Mouse (Mus musculus) layer of hippocampus, postnatal 25 days (tissue): ENCODE results near the gene Rundc3b. TPM values are rescaled to one million over a fixed set of nuclear protein-coding genes. Genes with fewer than 3 reads are reported as not detected.

ENCODE experiments used
- DNase-seq, 2 experiments: peaks; one replicate each; pipeline ENCODE4 v3.0.0; 2022; ENCODE audit warnings: mixed read lengths in 2 of 2, low spot score in 1 of 2; ENCODE audit errors: extremely low spot score in 1 of 2
- total RNA-seq, 2 experiments: library from RNA; stranded (reverse); gene quantifications; 2 replicates each; pipeline ENCODE4 v1.2.3; 2021

The Rundc3b gene
- 10 to 100 TPM; 30.6 to 30.8 TPM for total RNA-seq

DNA sequence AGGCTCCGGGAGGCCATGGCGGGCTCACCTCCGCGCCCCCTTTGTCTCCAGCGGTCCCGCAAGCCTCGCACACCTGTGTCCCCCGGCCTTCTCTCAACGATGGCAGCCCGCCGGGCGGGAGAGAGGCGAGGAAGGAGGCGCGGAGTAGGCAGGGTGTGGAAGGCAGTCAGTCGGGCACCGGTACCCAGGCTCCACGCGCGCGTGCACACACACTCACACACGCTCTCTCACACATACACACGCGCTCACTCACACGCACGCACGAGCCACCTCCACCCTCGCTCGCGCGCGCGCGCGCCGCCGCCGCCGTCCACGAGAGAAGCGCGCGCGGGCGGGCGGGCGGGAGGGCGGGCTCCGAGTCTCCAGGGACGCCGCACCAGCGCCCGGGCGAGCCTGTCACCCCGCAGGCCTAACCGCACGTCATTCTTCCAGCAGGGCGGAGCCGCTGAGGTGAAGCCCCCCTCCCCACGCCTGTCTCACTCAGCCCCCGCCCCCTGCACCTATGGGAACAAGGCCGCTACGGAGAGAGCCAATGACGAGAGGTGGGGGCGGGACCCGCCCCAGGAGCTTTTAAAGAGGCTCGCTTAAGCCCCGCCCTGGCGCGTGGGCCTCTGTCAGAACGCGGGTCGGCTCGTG is at the start of gene Rundc3b:
Rundc3b (minus strand) TSS at position 357 of the 636 bp plus-strand sequence.
- peak; percentile 75 for DNase-seq

GRCm38 (mm10) chr5:8669606-8670005 is 46.9 kb upstream of the Rundc3b start:
- no peak for DNase-seq

GRCm38 (mm10) chr5:8667758-8668474 is 45.2 kb upstream of the Rundc3b start:
- DNase-seq = no peak

GRCm38 (mm10) chr5:8664678-8665077 is 41.9 kb upstream of the Rundc3b start:
- no peak for DNase-seq

DNA sequence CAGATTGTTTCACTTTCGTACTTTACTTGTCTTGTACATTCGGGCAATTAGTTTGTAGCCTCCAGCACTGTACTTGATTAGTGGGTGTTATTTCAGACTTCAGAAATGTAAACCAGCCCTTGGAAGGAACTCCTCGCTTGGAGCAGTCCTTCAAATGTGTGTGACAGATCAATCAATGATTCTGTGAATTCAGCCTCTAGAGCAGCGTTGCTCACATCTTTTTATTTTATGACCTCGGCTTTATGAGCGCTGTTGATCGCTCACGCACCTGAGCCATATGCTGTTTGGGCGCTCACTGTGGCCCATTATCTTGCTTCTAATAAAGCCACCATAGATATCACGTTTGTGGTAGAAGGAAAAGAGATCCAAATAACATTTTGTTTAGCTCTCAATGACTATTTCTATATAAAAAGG is 38.0 kb upstream of the Rundc3b start:
- DNase-seq = no peak

DNA sequence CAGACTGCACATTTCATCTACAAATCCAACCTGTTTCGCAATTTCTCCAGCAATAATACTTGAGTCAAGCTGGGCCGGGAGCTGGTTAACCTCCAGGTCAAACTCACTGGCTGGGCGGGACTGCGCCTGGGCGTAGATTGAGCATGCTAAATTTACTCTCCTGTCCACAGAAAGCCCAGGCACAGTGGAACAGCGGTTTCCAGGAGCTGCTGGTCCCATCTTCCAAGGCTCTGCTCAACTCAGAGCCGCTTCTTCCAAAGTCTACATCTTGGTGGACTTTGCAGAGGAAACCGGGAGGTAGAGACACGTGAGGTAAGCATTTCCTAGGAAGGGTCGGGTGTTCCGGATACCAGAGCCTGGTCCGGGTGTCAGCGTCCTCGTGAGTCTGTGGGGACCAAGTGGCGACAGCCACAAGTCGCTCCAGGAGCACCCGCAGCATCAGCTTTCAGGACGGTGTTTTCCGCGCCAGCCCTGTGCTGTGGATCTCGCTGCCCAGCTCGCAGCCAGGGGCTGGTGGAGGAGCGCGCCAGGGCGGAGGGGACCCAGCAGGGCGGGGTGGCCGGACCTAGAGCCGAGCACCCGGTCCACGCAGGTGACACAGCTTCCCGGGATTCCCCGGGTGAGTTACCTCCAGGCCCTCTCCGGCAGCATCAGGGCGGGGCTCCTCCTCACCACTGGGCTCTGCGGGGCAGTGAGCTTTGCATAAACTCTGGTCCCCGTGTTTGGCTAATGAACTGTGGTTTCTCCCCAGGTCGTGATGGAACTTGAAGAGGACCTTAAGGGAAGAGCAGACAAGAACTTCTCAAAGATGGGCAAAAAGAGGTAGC is 37.4 kb upstream of the Rundc3b start, which contains the start of gene Abcb1a:
Abcb1a (plus strand) TSS at position 167 of the 827 bp plus-strand sequence.
- DNase-seq = peak; percentile 4 to 6

DNA sequence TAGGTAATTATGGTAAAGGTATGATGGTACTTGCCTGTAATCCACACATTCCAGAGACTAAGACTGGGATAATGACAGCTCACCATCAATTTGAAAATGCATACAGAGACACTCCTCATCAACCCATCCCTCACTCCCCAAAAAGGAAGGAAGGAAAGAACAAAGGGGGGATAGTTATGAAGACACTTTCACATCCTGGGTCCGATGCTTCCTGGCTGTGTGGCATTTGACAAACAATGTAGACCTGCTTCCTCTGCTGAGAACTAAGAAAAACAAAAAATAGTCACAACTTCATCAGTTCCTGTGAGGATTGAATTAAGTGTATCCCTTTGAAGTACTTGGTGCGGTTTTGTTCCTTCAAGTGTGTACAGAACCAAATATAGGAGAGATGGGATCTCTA is 29.3 kb upstream of the Rundc3b start:
- no peak for DNase-seq

DNA sequence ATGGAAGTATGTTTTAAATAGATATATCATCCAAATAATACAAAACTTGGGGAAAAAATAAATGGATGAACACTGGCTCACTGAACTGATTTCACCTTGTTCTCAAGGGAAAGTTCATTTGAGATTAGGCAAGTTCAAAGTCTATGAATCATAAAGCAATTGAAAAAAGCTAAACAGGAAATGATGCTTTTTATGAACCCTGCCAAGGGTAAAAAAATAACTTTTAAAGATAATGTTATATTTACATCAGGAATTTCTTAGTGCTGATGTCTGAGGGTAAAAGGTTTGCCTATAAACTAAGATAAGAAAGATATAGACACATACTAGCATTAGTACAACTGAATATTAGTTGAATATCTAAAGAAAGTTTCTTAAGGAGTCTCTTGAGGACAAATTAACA is 26.0 kb upstream of the Rundc3b start:
- no peak for DNase-seq

DNA sequence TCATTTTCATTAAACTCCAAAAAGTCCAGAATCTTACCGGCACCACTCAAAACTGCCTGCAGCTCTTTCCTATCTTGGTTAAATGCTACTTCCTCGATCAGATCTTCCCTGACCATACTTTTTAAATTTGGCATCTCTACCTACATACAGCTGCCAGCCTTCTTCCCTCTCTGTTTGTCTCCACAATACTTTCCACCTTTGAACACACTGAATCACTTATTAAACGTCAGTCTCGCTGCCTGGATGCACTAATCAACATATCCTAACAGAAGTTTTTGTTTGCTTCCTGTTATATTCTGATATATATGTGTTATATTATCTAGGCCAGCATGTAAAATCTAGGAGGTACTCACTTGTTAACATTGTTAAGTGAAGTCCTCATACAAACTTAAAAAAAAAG is 25.5 kb upstream of the Rundc3b start:
- no peak for DNase-seq

- no peak for DNase-seq
Measured at GRCm38 (mm10) chr5:8634489-8634975, 11.8 kb upstream of the Rundc3b start.

DNA sequence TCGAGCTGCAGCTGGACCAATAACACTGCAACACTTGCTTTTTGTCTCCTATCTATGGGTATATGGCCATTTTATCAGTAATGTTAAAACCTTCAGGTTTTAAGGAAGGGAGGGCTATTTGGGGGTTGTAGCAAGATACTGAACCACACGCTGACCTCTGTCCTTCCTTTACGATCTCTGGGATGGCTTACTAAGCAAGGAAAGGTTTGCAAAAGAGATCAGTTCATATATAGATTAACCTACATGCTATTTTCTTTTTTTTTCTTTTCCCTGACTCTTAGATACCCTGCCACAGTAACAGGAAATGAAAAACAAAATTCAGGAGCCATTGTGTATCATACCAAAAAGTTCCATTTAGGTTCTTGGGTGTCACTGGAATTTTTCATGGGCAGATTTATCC is 10.1 kb upstream of the Rundc3b start:
- no peak for DNase-seq

DNA sequence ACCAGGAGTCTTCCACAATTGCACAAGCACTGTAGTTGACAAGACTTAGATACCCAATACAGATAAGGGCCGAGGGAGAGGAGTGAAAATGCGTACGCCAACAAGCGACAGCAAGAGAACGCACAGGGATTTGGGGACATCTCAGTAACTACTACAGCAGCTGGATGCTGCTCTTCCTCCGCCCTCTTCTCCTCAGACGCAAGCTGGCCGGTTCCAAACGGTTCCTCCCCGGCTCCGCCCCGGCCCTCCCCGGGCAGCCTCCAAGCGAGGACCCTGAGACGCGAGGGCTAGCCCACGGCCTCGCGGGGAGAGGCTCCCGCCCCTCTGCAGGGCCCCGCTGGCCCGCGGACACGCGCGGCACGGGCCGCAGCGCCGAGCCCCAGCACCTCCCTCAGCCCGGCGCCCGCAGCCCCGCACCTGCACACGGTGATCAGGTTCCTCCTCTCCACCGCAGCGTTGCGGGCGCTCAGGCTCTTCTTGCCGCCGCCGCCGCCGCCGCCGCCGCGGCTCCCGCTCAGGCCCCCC is 619 bp downstream of the Rundc3b start:
- peak; percentile 35 to 68 for DNase-seq

GRCm38 (mm10) chr5:8571118-8571517 is 51.6 kb downstream of the Rundc3b start:
- no peak for DNase-seq

DNA sequence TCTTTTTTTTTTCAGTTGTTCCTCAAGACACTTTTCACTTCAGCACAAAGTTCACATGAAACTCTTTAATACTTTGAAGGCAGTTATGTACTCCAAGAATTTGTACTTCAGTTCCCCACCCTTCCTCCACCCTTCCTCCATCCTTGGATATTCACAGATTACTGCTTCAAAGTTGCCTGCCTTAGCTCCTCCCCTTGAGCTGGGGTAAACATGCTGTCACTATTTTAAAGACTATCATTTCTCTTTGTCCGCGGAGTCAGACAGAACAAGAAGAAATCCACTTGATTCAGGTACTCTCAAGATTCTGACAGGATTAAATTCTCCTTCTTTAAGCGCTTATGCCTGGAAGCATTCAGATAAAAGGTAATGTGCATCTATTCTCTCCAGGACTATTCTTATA is 55.9 kb downstream of the Rundc3b start:
- DNase-seq = no peak

GRCm38 (mm10) chr5:8544512-8544911 is 78.2 kb downstream of the Rundc3b start:
- DNase-seq = no peak

- DNase-seq = no peak
Measured at GRCm38 (mm10) chr5:8542631-8543207, 80.0 kb downstream of the Rundc3b start.

DNA sequence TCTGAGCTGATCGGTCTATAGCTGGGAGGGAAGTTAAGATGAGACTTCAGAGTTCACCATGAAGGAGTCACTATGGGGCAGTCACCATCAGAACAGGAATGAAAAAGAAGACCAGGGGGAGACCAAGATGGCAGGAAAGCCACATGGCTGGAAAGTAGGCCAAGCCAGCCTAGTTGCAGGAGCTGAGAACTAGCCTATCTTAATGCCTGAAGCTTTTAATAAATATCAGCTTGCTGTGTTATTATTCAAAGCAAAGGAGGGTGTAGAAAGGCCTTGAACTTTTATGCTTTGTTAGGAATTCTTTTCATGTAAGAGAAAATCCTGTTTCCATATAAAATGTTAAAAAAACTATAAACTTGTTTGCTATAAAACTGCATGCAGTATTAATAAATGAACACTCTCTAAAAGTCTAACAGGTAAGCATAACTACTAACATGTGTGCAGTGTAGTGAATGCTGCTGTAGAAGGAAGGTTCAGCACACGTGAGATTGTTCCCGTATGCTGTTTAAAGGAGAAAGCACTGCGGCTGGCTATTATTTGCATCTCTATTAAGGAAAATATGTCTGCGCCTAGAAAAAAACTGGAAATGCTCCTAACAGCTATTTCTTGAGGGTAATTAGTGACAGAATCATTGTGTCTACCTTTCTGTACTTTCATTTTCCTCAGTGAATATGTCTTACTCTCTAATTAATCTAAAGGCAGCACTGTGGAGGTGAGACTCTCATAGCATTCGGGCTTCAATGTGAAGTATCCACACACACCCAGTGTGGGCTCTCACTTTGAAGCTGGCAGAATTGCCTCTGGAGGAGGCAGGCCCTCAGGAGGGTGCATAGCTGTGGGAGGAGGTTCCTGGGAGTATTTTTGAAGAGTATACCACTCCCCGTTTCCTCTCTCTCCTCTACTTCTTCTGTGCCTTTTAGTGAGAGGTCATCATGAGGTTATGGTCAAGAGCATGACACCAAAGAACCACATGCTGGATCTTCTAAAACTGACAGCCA is 81.3 kb downstream of the Rundc3b start:
- no peak for DNase-seq

- no peak for DNase-seq
Measured at GRCm38 (mm10) chr5:8519006-8519405, 103.7 kb downstream of the Rundc3b start.

DNA sequence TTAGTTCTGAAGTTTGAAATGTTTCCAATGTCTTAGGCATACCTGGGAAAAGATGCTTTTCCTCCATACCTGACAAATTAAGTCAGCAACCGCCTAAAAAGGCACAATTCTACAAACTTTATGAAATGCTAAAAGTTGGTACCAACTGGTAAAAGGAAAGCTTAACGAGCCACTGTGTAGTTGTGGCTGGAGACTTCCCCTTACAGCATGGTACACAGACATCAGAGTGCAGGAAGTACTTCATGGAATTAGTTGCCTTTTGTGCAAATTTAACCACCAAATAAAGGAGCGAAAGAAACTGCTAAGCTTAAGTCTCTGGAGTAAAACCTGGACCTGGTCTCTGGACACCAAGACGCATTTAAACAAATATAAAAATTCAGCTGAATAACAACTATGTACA is 131.0 kb downstream of the Rundc3b start:
- DNase-seq = no peak
